ENCODE assay signal across 9 mouse cellular contexts in genomic region chr14:37068516-37068915, GRCm38 (mm10). TPM values are rescaled to one million over a fixed set of nuclear protein-coding genes. Genes with fewer than 3 reads are reported as not detected.
A peak's percentile ranks its signal among the peaks of the same experiment; 100 is the strongest.
DNase-seq lines count a peak whose midpoint lies in the region; ATAC-seq and TF ChIP-seq lines count a peak whose summit lies in the region.
"Had no signal": no experiment of that assay in that cellular context is flagged by ENCODE, and none has a peak within 500 bp of the region (broad histone marks: within the 10 kb centered on the region; RNA-seq: fewer than 3 reads in every experiment).

No protein-coding gene starts in this region.

- no peak for TF ChIP-seq CTCF in MEL (IDR thresholded peaks at IDR 0.05 in 2 of 3, conservative IDR thresholded peaks at IDR 0.05 in 1 of 3; ENCODE audit: control insufficient read depth in 1 of 3, insufficient read depth in 1 of 3, low read depth in 2 of 3, low read length in 3 of 3, poor library complexity in 1 of 3, severe bottlenecking in 1 of 3)
- TF ChIP-seq CTCF in left cerebral cortex, adult 2 months (IDR thresholded peaks at IDR 0.05), result no peak

- H3K79me2 ChIP-seq in MEL (ENCODE audit: control insufficient read depth, insufficient read depth, low read length, poor library complexity), result no peaks in the 10 kb centered on the region

- TF ChIP-seq RAD21 in MEL (IDR thresholded peaks at IDR 0.05; ENCODE audit: low read depth, low read length), result no peak

- H3K4me2 ChIP-seq in hindbrain, embryonic 16.5 days (ENCODE audit: low read length), result no peak overlapping the region
- H3K4me2 ChIP-seq: limb, embryonic 15.5 days had no signal

- 20% methylated on average over 9 of the region's 9 CpGs for WGBS in hindbrain, embryonic 10.5 days
- WGBS in hindbrain, embryonic 16.5 days, result 18% methylated on average over 9 of the region's 9 CpGs

- no peaks in the 10 kb centered on the region for H3K4me1 ChIP-seq in hindbrain, embryonic 10.5 days (replicated peaks)
- H3K4me1 ChIP-seq in hindbrain, embryonic 16.5 days (ENCODE audit: control insufficient read depth, insufficient read depth, low read depth, low read length), result no peaks in the 10 kb centered on the region
- no peaks in the 10 kb centered on the region for H3K4me1 ChIP-seq in MEL (ENCODE audit: control insufficient read depth in 1 of 2, insufficient read depth in 2 of 2, low read length in 2 of 2)
- H3K4me1 ChIP-seq: limb, embryonic 15.5 days had no signal

- no peaks in the 10 kb centered on the region for H3K36me3 ChIP-seq in hindbrain, embryonic 10.5 days
- no peaks in the 10 kb centered on the region for H3K36me3 ChIP-seq in hindbrain, embryonic 16.5 days (ENCODE audit: control insufficient read depth, insufficient read depth, low read length)
- no peaks in the 10 kb centered on the region for H3K36me3 ChIP-seq in MEL (ENCODE audit: control insufficient read depth in 1 of 2, insufficient read depth in 2 of 2, low read length in 2 of 2)
- H3K36me3 ChIP-seq: limb, embryonic 15.5 days had no signal

- no peak overlapping the region for H3K4me3 ChIP-seq in hindbrain, embryonic 10.5 days
- no peak overlapping the region for H3K4me3 ChIP-seq in hindbrain, embryonic 16.5 days (ENCODE audit: low read length)
- H3K4me3 ChIP-seq in MEL (ENCODE audit: control insufficient read depth in 1 of 2, insufficient read depth in 1 of 2, low read depth in 2 of 2, low read length in 2 of 2), result no peak overlapping the region
- no peak overlapping the region for H3K4me3 ChIP-seq in left cerebral cortex, adult 2 months
- H3K4me3 ChIP-seq: limb, embryonic 15.5 days had no signal

- no peaks in the 10 kb centered on the region for H3K9me3 ChIP-seq in hindbrain, embryonic 10.5 days
- H3K9me3 ChIP-seq in hindbrain, embryonic 16.5 days (ENCODE audit: control insufficient read depth, low read length), result no peaks in the 10 kb centered on the region
- H3K9me3 ChIP-seq in MEL (replicated peaks; ENCODE audit: insufficient read depth, low read length), result no peaks in the 10 kb centered on the region
- H3K9me3 ChIP-seq: limb, embryonic 15.5 days had no signal

- TF ChIP-seq EP300 in MEL (IDR thresholded peaks at IDR 0.05; ENCODE audit: low read depth in 1 of 2, low read length in 2 of 2), result no peak

- ATAC-seq in hindbrain, embryonic 16.5 days, result no peak

- peak; percentile 59 for DNase-seq in hindbrain, embryonic 10.5 days (ENCODE audit: low spot score)
- peak; percentile 36 for DNase-seq in MEL (ENCODE audit: low read depth, low spot score)
- DNase-seq in c-Kit-positive CD71-positive TER-119-positive erythroid progenitor cells, embryonic 14.5 days (ENCODE audit: low spot score), result peak; percentile 8
- DNase-seq in kidney, postnatal 10 days, result peak; percentile 86
- peak; percentile 58 for DNase-seq in retina, postnatal 1 day
- DNase-seq in left cerebral cortex, adult 18-20 months (ENCODE audit: low spot score in 2 of 2), result no peak
- no peak for DNase-seq in left cerebral cortex, adult 2 months (ENCODE audit: extremely low spot score in 1 of 2, low spot score in 2 of 2)

- intact Hi-C loops in left cerebral cortex, adult 2 months (cut with DNase I), result loop anchor here (5.0 kb wide), 1 partner anchor 59 kb away; no protein-coding TSS in a partner anchor

- no peak for TF ChIP-seq POLR2A in MEL (IDR thresholded peaks at IDR 0.05; ENCODE audit: control insufficient read depth in 1 of 2, insufficient read depth in 1 of 2, low read depth in 1 of 2, low read length in 2 of 2, poor library complexity in 1 of 2)

- no peaks in the 10 kb centered on the region for H3K27me3 ChIP-seq in hindbrain, embryonic 10.5 days (ENCODE audit: insufficient read depth, poor library complexity, severe bottlenecking)
- H3K27me3 ChIP-seq in hindbrain, embryonic 16.5 days (replicated peaks; ENCODE audit: control insufficient read depth, insufficient read depth, low read length), result no peaks in the 10 kb centered on the region
- no peaks in the 10 kb centered on the region; a peak in 1 of 4 replicates for H3K27me3 ChIP-seq in MEL (ENCODE audit: control insufficient read depth in 1 of 2, insufficient read depth in 2 of 2, low read length in 2 of 2)
- H3K27me3 ChIP-seq: limb, embryonic 15.5 days had no signal

- H3K9ac ChIP-seq in hindbrain, embryonic 16.5 days (ENCODE audit: low read depth, low read length), result no peak overlapping the region
- H3K9ac ChIP-seq in MEL (ENCODE audit: control insufficient read depth, low read depth, low read length, poor library complexity, severe bottlenecking), result no peak overlapping the region
- H3K9ac ChIP-seq: limb, embryonic 15.5 days had no signal

- no peak overlapping the region for H3K27ac ChIP-seq in hindbrain, embryonic 10.5 days
- H3K27ac ChIP-seq in hindbrain, embryonic 16.5 days (ENCODE audit: low read depth, low read length), result no peak overlapping the region
- no peak overlapping the region for H3K27ac ChIP-seq in MEL (ENCODE audit: control insufficient read depth, low read depth, low read length)
- no peak overlapping the region for H3K27ac ChIP-seq in left cerebral cortex, adult 2 months
- H3K27ac ChIP-seq: limb, embryonic 15.5 days had no signal

TF ChIP-seq in MEL, 35 proteins besides CTCF, POLR2A, EP300 and RAD21:
- TF ChIP-seq MYB (IDR thresholded peaks at IDR 0.05; ENCODE audit: low read depth, low read length) (no peak), MEF2A (IDR thresholded peaks at IDR 0.05; ENCODE audit: extremely low read depth, insufficient replicate concordance, low read depth, low read length, poor library complexity, severe bottlenecking) (no peak), BHLHE40 (IDR thresholded peaks at IDR 0.05; ENCODE audit: borderline replicate concordance, low read depth, low read length) (no peak), MAZ (IDR thresholded peaks at IDR 0.05; ENCODE audit: low read depth, low read length) (no peak), KAT2A (conservative IDR thresholded peaks at IDR 0.05; ENCODE audit: low read depth, low read length) (no peak), CHD1 (IDR thresholded peaks at IDR 0.05; ENCODE audit: low read depth, low read length) (no peak), GATA1 (IDR thresholded peaks at IDR 0.05; ENCODE audit: low read depth, low read length) (no peak), SMC3 (IDR thresholded peaks at IDR 0.05; ENCODE audit: low read depth, low read length) (no peak), E2F4 (IDR thresholded peaks at IDR 0.05; ENCODE audit: borderline replicate concordance, low read depth, low read length) (no peak), POLR2AphosphoS2 (IDR thresholded peaks at IDR 0.05; ENCODE audit: low read length) (no peak), USF2 (IDR thresholded peaks at IDR 0.05; ENCODE audit: borderline replicate concordance in 1 of 2, insufficient read depth in 1 of 2, low read depth in 1 of 2, low read length in 2 of 2) (no peak), ZMIZ1 (IDR thresholded peaks at IDR 0.05; ENCODE audit: low read depth, low read length) (no peak), MXI1 (IDR thresholded peaks at IDR 0.05; ENCODE audit: low read depth, low read length) (no peak), RCOR1 (IDR thresholded peaks at IDR 0.05; ENCODE audit: low read depth, low read length) (no peak), ETS1 (IDR thresholded peaks at IDR 0.05; ENCODE audit: low read depth, low read length) (no peak), HCFC1 (IDR thresholded peaks at IDR 0.05; ENCODE audit: low read depth, low read length) (no peak)

RNA-seq across cellular contexts. Expression of gene Lrit2, which starts 0.8 kb away (rescaled TPM):
- not detected in 2 replicates for polyA plus RNA-seq in hindbrain, embryonic 10.5 days (2016; fragmentation: Nextera tagmentation; extraction: Ambion mirVana)
- polyA plus RNA-seq in hindbrain, embryonic 16.5 days (2015; fragmentation: Nextera tagmentation; extraction: Ambion mirVana), result not detected in 2 replicates
- not detected in 2 replicates for total RNA-seq in MEL (2012; rRNA removed)
- polyA plus RNA-seq in MEL (2012; ENCODE audit: insufficient read depth in 1 of 2, insufficient read length in 2 of 2, low read depth in 1 of 2, low replicate concordance in 2 of 2, missing spikeins in 1 of 2), result not detected
- total RNA-seq in left cerebral cortex, adult 18-20 months (2021), result not detected
- total RNA-seq in left cerebral cortex, adult 2 months (2021), result not detected
- polyA plus RNA-seq: limb, embryonic 15.5 days had no signal

RNA-seq across cellular contexts. Expression of gene Lrit1, which starts 13.9 kb away (rescaled TPM):
- not detected in 2 replicates for polyA plus RNA-seq in hindbrain, embryonic 10.5 days (2016; fragmentation: Nextera tagmentation; extraction: Ambion mirVana)
- polyA plus RNA-seq in hindbrain, embryonic 16.5 days (2015; fragmentation: Nextera tagmentation; extraction: Ambion mirVana), result not detected in 2 replicates
- not detected in 2 replicates for total RNA-seq in MEL (2012; rRNA removed)
- not detected for polyA plus RNA-seq in MEL (2012; ENCODE audit: insufficient read depth in 1 of 2, insufficient read length in 2 of 2, low read depth in 1 of 2, low replicate concordance in 2 of 2, missing spikeins in 1 of 2)
- not detected for total RNA-seq in left cerebral cortex, adult 18-20 months (2021)
- not detected for total RNA-seq in left cerebral cortex, adult 2 months (2021)
- polyA plus RNA-seq: limb, embryonic 15.5 days had no signal

RNA-seq across cellular contexts. Expression of gene Rgr, which starts 19.8 kb away (rescaled TPM):
- not detected in 2 replicates for polyA plus RNA-seq in hindbrain, embryonic 10.5 days (2016; fragmentation: Nextera tagmentation; extraction: Ambion mirVana)
- polyA plus RNA-seq in hindbrain, embryonic 16.5 days (2015; fragmentation: Nextera tagmentation; extraction: Ambion mirVana), result not detected in 2 replicates
- not detected in 2 replicates for total RNA-seq in MEL (2012; rRNA removed)
- not detected for polyA plus RNA-seq in MEL (2012; ENCODE audit: insufficient read depth in 1 of 2, insufficient read length in 2 of 2, low read depth in 1 of 2, low replicate concordance in 2 of 2, missing spikeins in 1 of 2)
- total RNA-seq in left cerebral cortex, adult 18-20 months (2021), result not detected
- total RNA-seq in left cerebral cortex, adult 2 months (2021), result not detected

RNA-seq across cellular contexts. Expression of gene Cdhr1, which starts 29.6 kb away (rescaled TPM):
- 0.77 and 2.6 TPM in 2 replicates for polyA plus RNA-seq in hindbrain, embryonic 10.5 days (2016; fragmentation: Nextera tagmentation; extraction: Ambion mirVana)
- 5.5 and 6.2 TPM in 2 replicates for polyA plus RNA-seq in hindbrain, embryonic 16.5 days (2015; fragmentation: Nextera tagmentation; extraction: Ambion mirVana)
- total RNA-seq in MEL (2012; rRNA removed), result not detected in 2 replicates
- polyA plus RNA-seq in MEL (2012; ENCODE audit: insufficient read depth in 1 of 2, insufficient read length in 2 of 2, low read depth in 1 of 2, low replicate concordance in 2 of 2, missing spikeins in 1 of 2), result not detected
- total RNA-seq in left cerebral cortex, adult 18-20 months (2021), result 10 to 100 TPM; 15.5 to 17.2 TPM
- total RNA-seq in left cerebral cortex, adult 2 months (2021), result 10 to 100 TPM; 11.2 to 14.1 TPM

RNA-seq across cellular contexts. Expression of gene 2610528A11Rik, which starts 45.3 kb away (rescaled TPM):
- polyA plus RNA-seq in hindbrain, embryonic 10.5 days (2016; fragmentation: Nextera tagmentation; extraction: Ambion mirVana), result 0.46 TPM in 1 of 2 replicates, not detected in the other
- 0.76 TPM in 1 of 2 replicates, not detected in the other for polyA plus RNA-seq in hindbrain, embryonic 16.5 days (2015; fragmentation: Nextera tagmentation; extraction: Ambion mirVana)
- total RNA-seq in MEL (2012; rRNA removed), result not detected in 2 replicates
- under 1 TPM in 1 of 2 experiments, not detected in 1; 0.14 TPM for polyA plus RNA-seq in MEL (2012; ENCODE audit: insufficient read depth in 1 of 2, insufficient read length in 2 of 2, low read depth in 1 of 2, low replicate concordance in 2 of 2, missing spikeins in 1 of 2)
- total RNA-seq in left cerebral cortex, adult 18-20 months (2021), result 1 to 10 TPM in 1 of 2 experiments, under 1 TPM in 1; 0.74 to 1.1 TPM
- total RNA-seq in left cerebral cortex, adult 2 months (2021), result under 1 TPM in 1 of 2 experiments, not detected in 1; 0.70 TPM

Comparison
In these comparisons a context has a peak if more than half of its experiments do, and no peak if none do; other contexts are left out.
1. DNase-seq: peak in hindbrain, embryonic 10.5 days (single experiment), MEL (single experiment), c-Kit-positive CD71-positive TER-119-positive erythroid progenitor cells, embryonic 14.5 days (single experiment), kidney, postnatal 10 days (single experiment) and retina, postnatal 1 day (single experiment); none in left cerebral cortex, adult 18-20 months (0 of 2) and left cerebral cortex, adult 2 months (0 of 2).